Mouse (Mus musculus) embryo, embryonic 11.5 days (tissue): Measurements from ENCODE around the gene Cntnap5b.

Experiments
- DNase-seq: peaks from one replicate; pipeline ENCODE4 v3.0.0-alpha.2; 2012; ENCODE audit warnings: low read depth, low spot score

Cntnap5b gene

GRCm38 (mm10) chr1:100171566-100171965 lies 399.0 kb downstream of the Cntnap5b start:
- DNase-seq: no peak

- peak; percentile 100 for DNase-seq
These were observed 407.5 kb downstream of the Cntnap5b start for GRCm38 (mm10) chr1:100180050-100180449.

GRCm38 (mm10) chr1:100231980-100232608 lies 459.5 kb downstream of the Cntnap5b start:
- DNase-seq: no peak

- DNase-seq: no peak
These were observed 479.4 kb downstream of the Cntnap5b start for GRCm38 (mm10) chr1:100251964-100252363.

GRCm38 (mm10) chr1:100310687-100311086 lies 538.1 kb downstream of the Cntnap5b start:
- DNase-seq: no peak

GRCm38 (mm10) chr1:100331066-100331465 lies 558.5 kb downstream of the Cntnap5b start:
- DNase-seq: no peak

- no peak for DNase-seq
These were observed 597.0 kb downstream of the Cntnap5b start for GRCm38 (mm10) chr1:100369415-100370113.

- no peak for DNase-seq
These were observed 613.7 kb downstream of the Cntnap5b start for GRCm38 (mm10) chr1:100386252-100386651.

- no peak for DNase-seq
These were observed 621.5 kb downstream of the Cntnap5b start for GRCm38 (mm10) chr1:100394034-100394433.

- DNase-seq: no peak
These were observed 644.2 kb downstream of the Cntnap5b start for GRCm38 (mm10) chr1:100416658-100417224.

GRCm38 (mm10) chr1:100430038-100430774 lies 657.6 kb downstream of the Cntnap5b start:
- no peak for DNase-seq

GRCm38 (mm10) chr1:100463877-100464276 lies 691.3 kb downstream of the Cntnap5b start:
- DNase-seq: no peak

GRCm38 (mm10) chr1:100465226-100465625 lies 692.7 kb downstream of the Cntnap5b start:
- DNase-seq: no peak

GRCm38 (mm10) chr1:100467595-100467994 lies 695.0 kb downstream of the Cntnap5b start:
- DNase-seq: no peak

- no peak for DNase-seq
These were observed 737.3 kb downstream of the Cntnap5b start for GRCm38 (mm10) chr1:100509866-100510265.
